Comparison of ENCODE assay signal across 23 mouse cellular contexts in genomic region chr8:64024359-64024758, GRCm38 (mm10).
DNase-seq lines count a peak whose midpoint lies in the region; ATAC-seq and TF ChIP-seq lines count a peak whose summit lies in the region.
"Had no signal": no experiment of that assay in that cellular context is flagged by ENCODE, and none has a peak within 500 bp of the region (broad histone marks: within the 10 kb centered on the region; RNA-seq: fewer than 3 reads in every experiment).

No protein-coding gene starts in this region.

- H3K9me3 ChIP-seq in limb, embryonic 13.5 days = no peaks in the 10 kb centered on the region
- H3K9me3 ChIP-seq in limb, embryonic 10.5 days (replicated peaks) = no peaks in the 10 kb centered on the region
- no peaks in the 10 kb centered on the region for H3K9me3 ChIP-seq in hindbrain, embryonic 14.5 days (ENCODE audit: control insufficient read depth, low read length)
- no peaks in the 10 kb centered on the region for H3K9me3 ChIP-seq in heart, embryonic 11.5 days (replicated peaks; ENCODE audit: control insufficient read depth, low read length)
- H3K9me3 ChIP-seq: embryonic facial prominence, embryonic 13.5 days; heart, embryonic 10.5 days; hindbrain, embryonic 15.5 days had no signal

- ATAC-seq in limb, embryonic 13.5 days (ENCODE audit: low FRiP score, low read depth) = peak; percentile 11; the same call in 1 of the 2 replicates
- ATAC-seq in hindbrain, embryonic 14.5 days (ENCODE audit: low FRiP score) = peak; percentile 37; the same call in 1 of the 2 replicates
- ATAC-seq in heart, embryonic 11.5 days (replicated peaks; ENCODE audit: insufficient number of reproducible peaks, low FRiP score, low TSS enrichment) = no peak
- ATAC-seq: CD4-positive, CD25-positive, alpha-beta regulatory T cell, adult 4 months; intestine, embryonic 16.5 days; liver, postnatal 0 days; lung, postnatal 0 days had no signal

- WGBS in limb, embryonic 13.5 days = 61% methylated on average over 5 of the region's 5 CpGs
- 80% methylated on average over 5 of the region's 5 CpGs for WGBS in limb, embryonic 10.5 days
- 78% methylated on average over 5 of the region's 5 CpGs for WGBS in hindbrain, embryonic 14.5 days
- WGBS in heart, embryonic 11.5 days (ENCODE audit: insufficient replicate concordance) = 82% methylated on average over 5 of the region's 5 CpGs

- no peaks in the 10 kb centered on the region for H3K27me3 ChIP-seq in limb, embryonic 13.5 days
- H3K27me3 ChIP-seq in limb, embryonic 10.5 days (ENCODE audit: low read depth, poor library complexity, severe bottlenecking) = no peaks in the 10 kb centered on the region
- H3K27me3 ChIP-seq in hindbrain, embryonic 14.5 days (ENCODE audit: control insufficient read depth, insufficient read depth, low read length) = no peaks in the 10 kb centered on the region
- no peaks in the 10 kb centered on the region for H3K27me3 ChIP-seq in heart, embryonic 11.5 days (ENCODE audit: control insufficient read depth, insufficient read depth, low read length)
- H3K27me3 ChIP-seq: embryonic facial prominence, embryonic 13.5 days; hindbrain, embryonic 15.5 days had no signal

- no peak overlapping the region for H3K4me2 ChIP-seq in limb, embryonic 13.5 days (replicated peaks)
- H3K4me2 ChIP-seq in hindbrain, embryonic 14.5 days (replicated peaks) = no peak overlapping the region
- no peak overlapping the region for H3K4me2 ChIP-seq in heart, embryonic 11.5 days
- H3K4me2 ChIP-seq: embryonic facial prominence, embryonic 13.5 days; hindbrain, embryonic 15.5 days; liver, embryonic 11.5 days had no signal

- no peaks in the 10 kb centered on the region for H3K36me3 ChIP-seq in limb, embryonic 13.5 days
- no peaks in the 10 kb centered on the region for H3K36me3 ChIP-seq in limb, embryonic 10.5 days
- no peaks in the 10 kb centered on the region for H3K36me3 ChIP-seq in hindbrain, embryonic 14.5 days (replicated peaks; ENCODE audit: control insufficient read depth, insufficient read depth)
- H3K36me3 ChIP-seq in heart, embryonic 11.5 days (ENCODE audit: control insufficient read depth, insufficient read depth, low read length) = no peaks in the 10 kb centered on the region
- H3K36me3 ChIP-seq: embryonic facial prominence, embryonic 13.5 days; heart, embryonic 10.5 days; hindbrain, embryonic 15.5 days had no signal

- H3K4me1 ChIP-seq in limb, embryonic 13.5 days = no peaks in the 10 kb centered on the region
- no peaks in the 10 kb centered on the region for H3K4me1 ChIP-seq in limb, embryonic 10.5 days
- no peaks in the 10 kb centered on the region for H3K4me1 ChIP-seq in hindbrain, embryonic 14.5 days (replicated peaks; ENCODE audit: control insufficient read depth, insufficient read depth, low read length)
- H3K4me1 ChIP-seq in heart, embryonic 11.5 days (ENCODE audit: control insufficient read depth, insufficient read depth, low read length) = no peaks in the 10 kb centered on the region
- H3K4me1 ChIP-seq: embryonic facial prominence, embryonic 13.5 days; heart, embryonic 10.5 days; hindbrain, embryonic 15.5 days had no signal

- H3K27ac ChIP-seq in limb, embryonic 13.5 days = no peak overlapping the region
- no peak overlapping the region for H3K27ac ChIP-seq in limb, embryonic 10.5 days
- H3K27ac ChIP-seq in hindbrain, embryonic 14.5 days = no peak overlapping the region
- no peak overlapping the region for H3K27ac ChIP-seq in heart, embryonic 11.5 days (ENCODE audit: low read depth, low read length)
- H3K27ac ChIP-seq: embryonic facial prominence, embryonic 13.5 days; gastrocnemius, adult 2 months; heart, embryonic 10.5 days; hindbrain, embryonic 15.5 days; macrophage had no signal

- no peak for TF ChIP-seq CTCF in brain, embryonic 14.5 days (IDR thresholded peaks at IDR 0.05; ENCODE audit: borderline replicate concordance, extremely low read depth, insufficient read depth, insufficient read length)

- H3K9ac ChIP-seq in limb, embryonic 13.5 days = no peak overlapping the region
- no peak overlapping the region for H3K9ac ChIP-seq in hindbrain, embryonic 14.5 days
- H3K9ac ChIP-seq in heart, embryonic 11.5 days (ENCODE audit: low read depth, low read length) = no peak overlapping the region
- H3K9ac ChIP-seq: embryonic facial prominence, embryonic 13.5 days; hindbrain, embryonic 15.5 days; liver, postnatal 0 days had no signal

- peak; percentile 4 for DNase-seq in adrenal gland, postnatal 14 days
- no peak for DNase-seq in adrenal gland, adult 8-10 months
- DNase-seq in limb, embryonic 10.5 days (ENCODE audit: low spot score) = no peak
- peak; percentile 7 for DNase-seq in brain, embryonic 14.5 days (ENCODE audit: low read depth)
- DNase-seq in hindbrain, embryonic 14.5 days (ENCODE audit: low spot score) = no peak
- no peak for DNase-seq in urinary bladder, postnatal 4 days (ENCODE audit: low spot score in 2 of 2)
- DNase-seq: cerebellum, adult 8-10 months; cerebellum, postnatal 36 days; gastrocnemius, adult 2 months; kidney, postnatal 14 days; liver, postnatal 0 days; thymus, postnatal 14 days had no signal

- no peak for TF ChIP-seq POLR2A in brain, embryonic 14.5 days (IDR thresholded peaks at IDR 0.05; ENCODE audit: borderline replicate concordance, extremely low read depth, insufficient read depth, insufficient read length, poor library complexity, severe bottlenecking)

- no peak overlapping the region for H3K4me3 ChIP-seq in limb, embryonic 13.5 days
- no peak overlapping the region for H3K4me3 ChIP-seq in limb, embryonic 10.5 days
- H3K4me3 ChIP-seq in hindbrain, embryonic 14.5 days (replicated peaks; ENCODE audit: low read length) = no peak overlapping the region
- no peak overlapping the region for H3K4me3 ChIP-seq in heart, embryonic 11.5 days (ENCODE audit: low read depth, low read length)
- H3K4me3 ChIP-seq: embryonic facial prominence, embryonic 13.5 days; erythroblast, embryonic 14.5 days; gastrocnemius, adult 2 months; heart, embryonic 10.5 days; hindbrain, embryonic 15.5 days had no signal

Comparison
In these comparisons a context has a peak if more than half of its experiments do, and no peak if none do; other contexts are left out.
1. DNase-seq: peak in adrenal gland, postnatal 14 days (single experiment) and brain, embryonic 14.5 days (single experiment); none in adrenal gland, adult 8-10 months (single experiment), limb, embryonic 10.5 days (single experiment), hindbrain, embryonic 14.5 days (single experiment) and urinary bladder, postnatal 4 days (0 of 2).